Mouse (Mus musculus): ENCODE data around the gene Gm20388. TPM values are rescaled to one million over a fixed set of nuclear protein-coding genes. Genes with fewer than 3 reads are reported as not detected.
"Not testable (repeated sequence)": the region's sequence is repeated elsewhere in the genome, so short reads cannot be mapped to it uniquely, and the experiment has no call there.

Gene Gm20388
- total RNA-seq, 2 experiments from 2014 or later, result 4.0 TPM; not detected in 1

GRCm38 (mm10) chr8:123960556-123960955 lies 4049.9 kb downstream of the Gm20388 start:
- not testable (repeated sequence) for DNase-seq

GRCm38 (mm10) chr8:123961371-123961770 lies 4050.7 kb downstream of the Gm20388 start:
- DNase-seq, result no peak

DNA sequence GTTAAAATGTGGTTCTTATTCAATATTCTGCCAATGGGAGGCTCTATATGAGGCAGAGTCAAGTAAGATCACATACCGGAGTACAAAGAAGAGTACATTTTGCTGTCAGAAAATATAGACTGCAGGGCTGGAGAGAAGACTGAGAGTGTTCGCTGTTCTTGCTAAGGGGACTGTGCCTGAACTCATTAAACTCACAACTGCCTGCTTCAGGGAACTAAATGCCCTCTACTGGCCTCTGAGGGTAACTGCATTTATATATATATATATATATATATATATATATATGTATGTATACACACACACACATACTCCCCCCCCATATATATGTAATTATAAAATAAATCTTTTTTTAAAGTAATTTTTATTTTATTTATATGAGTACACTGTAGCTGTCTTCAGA lies 4056.3 kb downstream of the Gm20388 start:
- DNase-seq, result no peak

- DNase-seq, result no peak
These were observed 4062.9 kb downstream of the Gm20388 start for GRCm38 (mm10) chr8:123973495-123973894.

DNA sequence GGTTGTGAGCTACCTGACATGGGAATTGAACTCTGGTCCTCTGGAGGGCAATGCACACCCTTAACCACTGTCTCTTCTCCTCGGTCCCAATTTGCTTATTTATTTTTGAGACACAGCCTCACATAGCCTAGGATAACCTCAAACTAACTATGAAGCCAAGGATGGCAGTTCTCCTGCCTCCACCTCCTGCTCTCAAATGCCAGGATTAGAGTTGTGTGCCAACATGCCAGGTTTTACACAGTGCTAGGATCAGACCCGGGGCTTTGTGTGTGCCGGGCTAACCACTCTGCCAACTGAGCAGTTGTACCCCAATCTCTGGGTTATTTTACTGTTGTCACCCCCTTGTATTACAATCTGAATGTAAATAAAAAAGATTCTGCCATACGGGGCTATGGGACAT lies 4066.9 kb downstream of the Gm20388 start:
- no peak for DNase-seq

GRCm38 (mm10) chr8:123978166-123978838 lies 4067.7 kb downstream of the Gm20388 start:
- DNase-seq, result peak; percentile 46 to 56

- DNase-seq, result no peak
These were observed 4068.3 kb downstream of the Gm20388 start for GRCm38 (mm10) chr8:123978926-123979325.

GRCm38 (mm10) chr8:123980239-123980638 lies 4069.6 kb downstream of the Gm20388 start:
- no peak for DNase-seq

- peak; percentile 12 to 40 for DNase-seq
These were observed 4071.0 kb downstream of the Gm20388 start for GRCm38 (mm10) chr8:123981674-123982073.

DNA sequence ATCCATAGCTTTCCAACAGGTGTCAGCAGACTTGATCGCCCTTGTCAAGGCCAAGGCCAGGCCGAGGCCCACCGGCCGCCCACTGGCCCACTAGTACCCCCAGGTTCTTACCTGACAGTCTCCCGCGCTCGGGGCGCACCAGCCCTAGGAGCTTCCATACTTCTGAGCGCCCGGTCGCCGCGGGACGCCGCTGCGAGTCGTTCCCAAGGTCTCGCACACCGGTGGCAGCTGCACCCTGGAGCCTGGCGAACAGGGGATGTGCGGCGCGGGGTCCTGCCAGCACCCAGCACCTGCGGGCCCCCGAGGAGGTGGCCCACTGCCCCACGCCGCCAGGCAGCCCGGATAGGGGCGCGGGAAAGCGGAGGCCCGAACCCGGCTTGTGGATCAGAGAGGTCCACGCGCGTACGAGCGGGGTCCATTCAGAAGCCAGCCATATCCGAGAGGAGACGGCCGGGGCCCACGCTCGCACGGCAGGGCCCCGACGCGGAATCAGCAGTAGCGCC lies 4071.7 kb downstream of the Gm20388 start:
- DNase-seq, result no peak

DNA sequence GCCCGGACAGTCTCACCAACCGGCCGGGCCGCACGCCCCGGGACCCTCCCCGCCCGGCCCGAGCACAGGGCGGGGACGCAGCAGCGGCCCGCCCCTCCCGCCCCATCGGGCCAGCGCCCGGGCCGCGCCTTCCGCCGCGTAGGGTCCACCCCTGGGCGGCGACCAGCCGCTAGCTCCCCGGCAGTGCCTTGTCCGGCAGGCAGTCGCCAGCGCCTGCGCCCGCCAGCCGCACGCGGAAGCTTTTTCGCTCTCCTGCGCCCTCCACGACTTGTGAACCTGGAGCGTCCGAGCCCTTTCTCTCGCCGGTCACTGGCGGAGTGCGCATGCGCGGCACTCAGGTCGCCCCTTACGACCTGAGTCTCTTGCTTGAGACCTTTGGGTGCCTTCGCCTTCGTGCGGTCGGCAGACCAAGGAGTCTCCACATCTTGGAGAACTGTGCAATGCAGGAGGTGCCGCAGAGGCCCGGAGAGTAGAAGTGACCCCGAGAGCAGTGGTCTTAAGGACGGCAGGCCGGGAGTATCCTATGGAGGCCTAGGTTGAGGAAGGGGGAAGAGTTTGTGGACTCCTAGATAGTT lies 4072.3 kb downstream of the Gm20388 start, which contains the start of gene Abcb10:
Gene Abcb10, minus strand, starts transcription at position 297 of the 575 bp plus-strand sequence.
- DNase-seq, result peak; percentile 92 to 96

GRCm38 (mm10) chr8:123988605-123989038 lies 4078.0 kb downstream of the Gm20388 start:
- peak; percentile 23 to 47 for DNase-seq

DNA sequence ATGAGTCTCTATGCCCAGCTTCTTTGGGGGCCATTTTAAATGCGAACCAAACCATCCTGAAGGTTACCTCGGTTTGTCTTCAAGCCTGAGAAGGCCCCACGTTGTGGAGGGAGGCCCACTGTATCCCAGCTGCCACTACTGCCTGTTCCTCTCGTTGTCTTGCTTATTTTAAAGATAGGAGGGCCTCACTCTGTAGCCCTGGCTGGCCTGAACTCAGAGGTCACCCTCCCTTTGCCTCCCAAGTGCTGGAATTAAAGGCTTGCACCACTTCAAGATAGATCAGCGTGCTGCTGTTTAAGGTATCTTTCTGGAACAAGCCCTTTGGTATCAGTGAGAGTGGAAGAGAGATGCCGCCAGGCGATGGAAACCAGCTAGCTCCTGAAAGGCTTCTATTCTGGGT lies 4078.5 kb downstream of the Gm20388 start:
- DNase-seq, result peak; percentile 30

DNA sequence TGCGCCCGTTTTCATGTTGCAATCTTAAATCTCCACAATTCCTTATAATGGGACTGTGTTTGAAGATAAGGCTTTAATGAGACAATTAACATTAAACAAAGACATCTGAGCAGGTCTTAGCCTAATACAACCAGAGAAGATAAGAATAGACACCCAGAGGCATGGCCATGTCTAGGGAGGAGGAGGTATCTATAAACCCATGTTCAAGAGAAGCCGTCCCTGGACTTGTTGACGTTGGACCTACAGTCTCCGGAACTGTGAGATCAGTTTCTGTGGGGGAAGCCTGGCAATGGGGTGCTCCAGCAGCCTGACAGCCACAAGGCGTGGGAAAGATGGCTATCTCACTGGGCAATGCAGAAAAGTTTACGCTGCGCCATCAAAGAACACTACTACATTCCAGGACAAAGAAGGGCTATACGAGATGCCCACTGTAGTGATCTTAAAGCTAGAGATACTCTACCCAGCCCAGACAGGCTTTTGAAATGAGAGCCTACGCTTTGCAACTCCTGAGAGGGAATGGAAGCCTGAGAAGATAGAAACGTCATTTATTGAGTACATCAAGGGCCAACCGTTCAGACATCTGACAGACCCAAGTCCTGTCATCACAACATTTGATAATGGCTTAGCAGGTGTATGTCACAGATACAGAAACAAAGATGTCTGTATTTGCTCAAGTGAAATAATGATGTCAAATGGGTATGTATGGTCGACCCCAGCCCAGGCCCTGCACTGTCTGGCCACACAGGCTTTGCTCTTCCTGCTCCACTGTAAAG lies 4079.8 kb downstream of the Gm20388 start:
- no peak for DNase-seq

GRCm38 (mm10) chr8:123992587-123992986 lies 4081.9 kb downstream of the Gm20388 start:
- no peak for DNase-seq

- DNase-seq, result no peak
These were observed 4083.0 kb downstream of the Gm20388 start for GRCm38 (mm10) chr8:123993597-123993996.

DNA sequence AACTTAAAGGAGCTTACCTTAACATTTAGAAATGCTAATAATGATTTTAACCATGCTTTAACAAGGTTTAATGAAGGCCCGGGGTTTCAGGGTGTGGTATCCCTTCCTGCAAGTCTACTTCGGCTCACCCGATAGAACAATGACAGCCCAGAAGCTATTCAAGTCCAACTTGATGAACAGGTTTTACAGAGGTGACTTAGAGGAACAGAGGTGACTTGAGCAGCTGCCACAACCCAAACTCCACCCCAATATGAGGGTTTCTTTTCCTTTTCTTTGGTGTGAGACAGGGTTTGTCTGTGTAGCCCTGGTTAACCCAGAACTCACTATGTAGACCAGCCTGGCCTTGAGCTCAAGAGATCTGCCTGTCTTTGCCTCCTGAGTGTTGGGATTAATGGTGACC lies 4083.4 kb downstream of the Gm20388 start:
- DNase-seq, result no peak

DNA sequence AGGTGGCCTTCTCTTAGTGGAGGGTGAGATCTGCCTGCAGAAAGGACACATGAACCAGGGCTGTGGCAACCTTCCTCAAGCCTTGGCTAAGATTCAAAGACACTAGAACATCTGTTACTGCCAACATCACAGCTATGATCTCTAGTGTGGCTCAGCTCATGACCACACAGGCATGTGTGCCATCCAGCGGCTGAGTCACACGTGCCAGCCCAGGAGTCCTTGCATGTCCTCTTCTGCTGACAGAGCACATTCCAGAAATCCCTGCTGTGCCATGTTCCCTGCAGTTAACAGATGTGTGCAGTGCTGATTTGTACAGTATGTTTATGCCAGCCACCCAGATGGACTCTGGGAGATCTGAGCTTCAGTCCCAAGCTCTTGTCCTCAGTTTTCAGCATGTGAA lies 4088.9 kb downstream of the Gm20388 start:
- DNase-seq, result peak; percentile 27 to 41

DNA sequence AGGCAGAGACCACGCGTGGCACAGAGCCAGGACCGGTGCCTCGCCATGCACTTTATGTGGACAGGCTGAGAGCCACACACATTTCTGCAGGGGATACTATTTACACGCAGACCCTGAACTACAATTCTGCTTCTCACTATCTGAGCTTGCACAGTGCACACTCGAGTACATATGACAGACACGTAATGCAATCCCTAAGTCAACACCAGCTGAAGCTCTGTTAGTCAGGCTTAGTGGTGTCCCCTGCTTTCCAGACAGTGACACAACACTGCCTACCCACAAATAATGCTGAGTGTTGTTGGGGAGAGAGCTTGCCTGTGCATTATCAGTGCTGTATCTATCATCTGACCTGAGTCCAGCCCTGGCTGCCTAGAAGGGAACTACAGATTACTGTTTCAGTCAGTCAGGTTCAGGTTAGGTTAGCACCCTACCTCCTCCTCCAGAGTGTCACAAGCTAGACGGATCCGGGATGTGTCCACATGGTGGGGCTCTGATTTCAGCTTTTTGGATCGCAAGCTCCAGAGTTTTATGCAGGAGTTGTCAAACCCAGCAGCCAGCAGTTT lies 4092.0 kb downstream of the Gm20388 start:
- no peak for DNase-seq

DNA sequence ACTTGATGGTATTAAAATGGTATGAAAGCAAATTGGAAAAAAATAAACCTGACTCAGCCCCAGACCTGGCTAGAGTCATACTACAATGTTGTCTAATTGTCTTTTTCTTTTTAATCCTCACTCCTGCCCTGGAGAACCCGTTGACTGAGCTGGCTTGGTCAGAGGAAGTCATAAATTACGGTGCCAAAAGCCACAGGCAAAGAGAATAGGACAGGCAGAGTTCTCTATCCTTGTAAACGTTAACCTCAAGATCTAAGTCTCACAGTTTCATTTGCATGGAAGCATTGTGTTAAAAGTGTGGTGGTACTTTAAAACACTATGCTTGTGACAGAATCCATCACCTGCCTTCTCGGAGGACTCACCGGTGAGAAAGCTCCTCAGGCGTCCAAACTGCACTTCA lies 4097.2 kb downstream of the Gm20388 start:
- DNase-seq, result no peak

DNA sequence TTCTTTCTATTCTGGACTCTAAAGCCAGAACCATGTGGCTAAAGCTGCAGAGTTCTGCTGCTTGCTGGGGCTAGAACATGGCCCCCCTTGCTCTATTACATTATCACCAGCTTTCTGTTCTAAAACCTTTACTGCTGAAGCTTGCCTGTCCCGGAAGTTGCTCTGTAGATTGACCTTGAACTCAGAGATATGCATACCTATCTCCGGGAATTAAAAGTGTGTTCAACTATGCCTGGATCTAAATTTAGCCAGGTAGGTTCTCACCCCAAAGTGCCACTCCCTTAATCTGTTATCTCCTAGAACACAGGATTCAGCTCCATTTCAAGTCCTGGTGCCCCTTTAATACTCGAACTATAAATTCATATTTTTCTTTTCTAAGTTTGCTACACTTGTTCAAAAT lies 4100.9 kb downstream of the Gm20388 start:
- DNase-seq, result no peak

DNA sequence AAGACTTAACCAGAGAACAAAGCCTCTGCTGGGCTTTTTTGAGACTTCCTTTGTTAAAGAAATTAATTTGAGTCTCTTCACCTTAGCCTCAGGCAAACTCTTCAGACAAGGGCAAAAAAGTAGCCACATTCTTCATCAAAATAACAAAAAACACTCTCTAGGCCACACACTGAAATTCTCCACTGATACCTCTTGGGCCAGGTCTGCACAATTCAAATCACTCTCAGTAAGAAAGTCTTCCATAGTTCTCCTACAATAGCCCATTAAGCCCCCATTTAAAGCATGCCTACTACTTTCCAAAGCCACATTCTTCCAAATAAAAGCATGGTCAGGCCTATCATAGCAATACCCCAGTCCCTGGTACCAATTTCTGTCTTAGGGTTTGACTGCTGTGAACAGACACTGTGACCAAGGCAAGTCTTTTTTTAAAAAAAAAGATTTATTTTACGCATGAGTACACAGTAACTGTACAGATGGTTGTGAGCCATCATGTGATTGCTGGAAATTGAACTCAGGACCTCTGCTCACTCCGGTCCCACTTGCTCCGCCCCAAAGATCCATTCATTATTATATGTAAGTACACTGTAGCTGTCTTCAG lies 4101.4 kb downstream of the Gm20388 start:
- no peak for DNase-seq
